Mouse (Mus musculus) neural tube, embryonic 14.5 days (tissue): Measurements from ENCODE around the gene Cherp. TPM values are rescaled to one million over a fixed set of nuclear protein-coding genes. Genes with fewer than 3 reads are reported as not detected.

Experiments used
- ATAC-seq: fragments of 200-750 bp; cut with Nextera tagmentation; 2 replicates; pipeline ENCODE4 v1.8.0; 2017; ENCODE audit warnings: low read depth, mild to moderate bottlenecking, moderate TSS enrichment, moderate library complexity
- H3K27ac ChIP-seq: fragments of 300-500 bp; sonication (generic); 2 replicates; pipeline ENCODE4 v1.5.1; 2014; ENCODE audit warnings: low read depth, mild to moderate bottlenecking, control low read depth, low read length, moderate library complexity, mixed read lengths
- H3K27me3 ChIP-seq: fragments of 300-500 bp; sonication (generic); 2 replicates; pipeline ENCODE4 v1.6.1; 2014; ENCODE audit warnings: low read length; ENCODE audit not compliant: control insufficient read depth, insufficient read depth
- H3K36me3 ChIP-seq: fragments of 300-500 bp; sonication (generic); 2 replicates; pipeline ENCODE4 v1.6.1; 2014; ENCODE audit warnings: low read length, mixed read lengths; ENCODE audit not compliant: control insufficient read depth, insufficient read depth
- H3K4me1 ChIP-seq: fragments of 300-500 bp; sonication (generic); 2 replicates; pipeline ENCODE4 v1.6.1; 2014; ENCODE audit warnings: low read length; ENCODE audit not compliant: control insufficient read depth, insufficient read depth
- H3K4me2 ChIP-seq: fragments of 300-500 bp; sonication (generic); 2 replicates; pipeline ENCODE4 v1.6.1; 2014; ENCODE audit warnings: mild to moderate bottlenecking, low read depth, low read length, control low read depth
- H3K4me3 ChIP-seq: fragments of 300-500 bp; sonication (generic); 2 replicates; pipeline ENCODE4 v1.5.1; 2014; ENCODE audit warnings: low read depth, low read length, control low read depth, mixed read lengths
- H3K9ac ChIP-seq: fragments of 300-500 bp; sonication (generic); replicated peaks from 2 replicates; pipeline ENCODE4 v1.6.1; 2014; ENCODE audit warnings: low read depth, mild to moderate bottlenecking, control low read depth, low read length, mixed read lengths
- H3K9me3 ChIP-seq: fragments of 300-500 bp; sonication (generic); 2 replicates; pipeline ENCODE4 v1.6.1; 2016; ENCODE audit warnings: low read length; ENCODE audit not compliant: control insufficient read depth
- WGBS: fragments of 180-500 bp; shearing (Covaris S2); extraction: QIAGEN DNeasy Blood & Tissue Kit; methylation state at CpG from one replicate; pipeline ENCODE4 v1.1.7; 2014; 5-methylcytosine and 5-hydroxymethylcytosine counted together
- polyA plus RNA-seq: library from polyadenylated mRNA; unstranded; fragments of >200 nt; fragmentation: Nextera tagmentation; extraction: Ambion mirVana; gene quantifications from 2 replicates; pipeline ENCODE4 v1.2.1, GENCODE M21; 2014

Cherp gene
- polyA plus RNA-seq, 1 experiment from 2014 or later, result 42.3 TPM

DNA sequence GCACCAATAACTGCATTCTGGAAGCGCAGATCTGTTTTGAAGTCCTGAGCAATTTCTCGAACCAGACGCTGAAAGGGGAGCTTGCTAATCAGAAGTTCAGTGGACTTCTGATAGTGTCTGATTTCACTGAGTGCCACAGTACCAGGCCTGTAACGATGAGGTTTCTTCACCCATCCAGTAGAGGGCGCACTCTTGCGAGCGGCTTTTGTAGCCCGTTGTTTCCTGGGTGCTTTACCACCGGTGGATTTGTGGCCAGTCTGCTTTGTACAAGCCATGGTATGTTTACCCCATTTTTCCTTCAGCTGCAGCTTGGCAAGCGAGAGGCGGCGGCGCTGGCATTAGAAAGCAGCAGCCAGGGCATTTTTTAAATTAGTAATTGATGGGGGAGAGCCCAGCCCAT is 45.4 kb downstream of the Cherp start:
- Histone ChIP-seq H3K9me3 (no peaks in the 10 kb centered on the region), H3K27me3 (no peaks in the 10 kb centered on the region), H3K9ac (no peak overlapping the region), H3K36me3 (no peaks in the 10 kb centered on the region), H3K27ac (no peak overlapping the region), H3K4me1 (no peaks in the 10 kb centered on the region), H3K4me3 (no peak overlapping the region), H3K4me2 (no peak overlapping the region)
- ATAC-seq, result no peak
- 54% methylated on average over 13 of the region's 13 CpGs for WGBS

DNA sequence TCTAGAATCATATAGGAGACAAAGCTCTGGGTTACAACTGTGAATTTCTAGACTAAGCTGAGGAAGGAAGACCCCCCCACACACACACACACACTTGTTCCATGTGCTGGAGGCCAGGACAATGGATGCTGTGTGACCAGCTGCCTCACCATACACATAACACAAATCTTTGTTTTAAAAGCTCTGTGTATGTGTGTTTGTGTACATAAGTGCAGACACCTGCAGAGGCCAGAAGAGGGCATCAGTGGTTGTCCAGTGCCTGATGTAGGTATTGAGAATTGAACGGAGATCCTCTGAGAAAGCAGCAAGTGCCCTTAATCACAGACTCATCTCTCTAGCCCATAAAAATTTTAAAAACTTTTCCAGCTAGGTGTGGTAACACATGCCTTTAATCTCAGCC is 52.1 kb downstream of the Cherp start:
- no peak overlapping the region for H3K27ac ChIP-seq
- H3K4me3 ChIP-seq, result no peak overlapping the region
- no peak overlapping the region for H3K4me2 ChIP-seq
- peaks cover 18% of the 10 kb centered on the region for H3K4me1 ChIP-seq
- H3K36me3 ChIP-seq, result no peaks in the 10 kb centered on the region
- no peak overlapping the region for H3K9ac ChIP-seq
- H3K27me3 ChIP-seq, result no peaks in the 10 kb centered on the region
- no peaks in the 10 kb centered on the region for H3K9me3 ChIP-seq
- WGBS, result 51% methylated on average over 1 of the region's 1 CpGs
- no peak for ATAC-seq

DNA sequence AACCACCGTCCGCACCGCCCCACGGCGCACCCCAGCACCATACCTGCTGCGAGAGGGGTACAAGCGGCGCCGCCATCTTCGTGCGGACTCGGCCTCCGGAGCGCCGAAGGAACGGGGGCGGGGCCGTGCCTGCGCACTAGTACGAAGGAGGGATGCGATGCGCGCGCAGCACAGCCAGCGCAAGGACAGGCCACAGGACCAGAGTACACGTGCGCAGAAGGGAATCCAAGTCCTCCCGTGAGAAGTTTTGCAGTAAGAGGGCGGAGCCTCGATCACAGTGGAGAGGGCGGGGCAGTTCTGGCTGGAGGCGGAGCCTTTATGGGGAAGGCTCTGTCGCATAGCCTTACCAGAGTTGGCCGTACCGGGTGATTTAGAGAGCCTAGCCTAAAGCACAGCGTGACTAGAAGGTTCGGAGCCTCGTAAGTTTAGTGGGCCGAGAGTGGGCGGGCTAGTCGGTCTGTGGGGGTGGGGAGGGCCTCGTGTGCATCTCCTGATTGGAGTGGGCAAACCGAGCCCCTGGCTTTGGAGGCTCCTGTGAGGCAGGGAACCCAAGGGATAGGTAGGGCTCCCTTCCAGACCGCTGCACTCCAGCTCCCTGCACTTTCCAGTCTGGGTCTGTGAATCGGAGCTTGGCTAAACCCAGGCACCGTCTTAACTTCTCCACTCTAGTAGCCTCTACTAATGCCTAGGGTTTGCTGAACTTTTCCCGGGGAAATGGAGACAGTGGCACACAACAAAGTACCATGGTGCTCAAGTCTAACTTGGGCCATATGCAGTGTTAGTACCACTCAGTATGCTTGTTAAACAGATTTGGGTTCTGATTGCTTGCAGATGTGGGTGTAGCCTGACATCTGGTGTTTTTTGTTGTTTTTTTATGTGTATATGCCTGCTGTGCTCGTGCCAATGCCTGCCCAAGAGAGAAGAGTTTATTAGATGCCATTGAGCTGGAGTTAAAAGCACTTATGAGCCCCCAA is 53.4 kb downstream of the Cherp start, which contains the start of gene Eps15l1:
Eps15l1 (minus strand) TSS at position 99 of the 974 bp plus-strand sequence.
- Histone ChIP-seq H3K36me3 (no peaks in the 10 kb centered on the region), H3K4me1 (peaks cover 24% of the 10 kb centered on the region), H3K9ac (peak within 1 kb of the TSS; percentile 82), H3K4me2 (peak within 1 kb of the TSS; percentile 58), H3K4me3 (peak within 1 kb of the TSS; percentile 72), H3K27me3 (no peaks in the 10 kb centered on the region), H3K9me3 (no peaks in the 10 kb centered on the region), H3K27ac (peak within 1 kb of the TSS; percentile 75)
- under 1% methylated on average over 48 of the region's 48 CpGs for WGBS
- peak; percentile 98 for ATAC-seq

DNA sequence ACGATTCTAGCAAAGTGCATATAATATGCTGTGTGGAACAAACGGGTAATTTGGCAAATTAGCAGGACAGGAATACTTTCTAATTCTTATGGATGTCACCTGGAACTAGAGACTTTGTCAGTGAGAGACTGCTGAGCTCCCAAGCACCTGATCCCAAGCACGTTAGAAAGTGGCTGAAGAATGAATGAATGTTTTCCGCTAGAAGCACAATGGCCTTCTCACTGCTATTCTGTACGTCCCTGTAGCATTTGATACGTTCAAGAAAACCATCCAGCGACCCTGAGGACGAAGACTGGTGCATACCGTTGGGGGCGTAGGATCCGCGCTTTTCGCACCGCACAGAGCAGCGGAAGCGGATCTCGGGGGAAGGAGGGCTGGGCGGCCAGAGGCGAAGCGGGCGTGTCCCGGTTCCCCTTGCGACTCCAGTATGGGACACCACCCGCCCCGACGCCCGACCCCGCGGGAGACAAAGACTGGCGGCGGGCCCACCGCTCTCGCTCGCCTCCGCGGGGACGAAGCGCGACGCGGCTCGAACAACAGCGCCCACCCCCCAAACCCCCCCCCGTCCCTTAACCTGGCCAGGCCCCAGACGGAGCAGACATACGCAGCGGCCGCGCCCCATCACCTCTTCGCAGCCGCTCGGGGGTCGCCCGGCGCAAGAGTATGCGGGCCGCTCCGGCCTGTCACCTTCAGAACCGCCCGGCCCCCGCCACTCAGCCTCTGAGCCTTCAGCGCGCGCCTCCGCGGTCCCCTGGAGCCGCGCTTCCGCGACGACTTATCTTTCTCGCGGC is 54.3 kb downstream of the Cherp start:
- 2% methylated on average over 72 of the region's 73 CpGs for whole genome bisulfite sequencing
- Histone ChIP-seq H3K4me1 (peaks cover 24% of the 10 kb centered on the region), H3K4me3 (peak overlapping the region; percentile 72), H3K9me3 (no peaks in the 10 kb centered on the region), H3K9ac (peak overlapping the region; percentile 82), H3K4me2 (peak overlapping the region; percentile 58), H3K36me3 (no peaks in the 10 kb centered on the region), H3K27me3 (no peaks in the 10 kb centered on the region), H3K27ac (peak overlapping the region; percentile 75)
- ATAC-seq, result peak; percentile 75

DNA sequence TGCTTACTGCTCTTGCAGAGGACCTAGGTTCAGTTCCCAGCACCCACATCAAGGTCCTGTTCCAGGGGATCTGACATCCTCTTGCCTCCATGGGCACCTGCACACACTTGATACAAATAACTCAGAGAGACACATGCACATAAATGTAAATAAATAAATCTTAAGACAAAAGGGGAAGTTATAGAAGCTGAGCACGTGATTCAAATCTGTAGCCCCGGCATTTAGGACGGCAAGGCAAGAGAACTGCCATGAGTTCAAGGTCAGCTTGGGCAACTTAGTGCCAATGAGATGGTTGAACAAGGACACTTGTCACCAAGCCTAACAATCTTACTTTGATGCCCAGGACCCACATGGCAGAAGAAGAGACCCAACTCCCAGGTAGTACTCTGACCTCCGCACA is 57.0 kb downstream of the Cherp start:
- Histone ChIP-seq H3K9me3 (no peaks in the 10 kb centered on the region), H3K4me1 (peaks cover 24% of the 10 kb centered on the region), H3K9ac (no peak overlapping the region), H3K4me2 (no peak overlapping the region), H3K4me3 (no peak overlapping the region), H3K27ac (no peak overlapping the region), H3K27me3 (no peaks in the 10 kb centered on the region), H3K36me3 (no peaks in the 10 kb centered on the region)
- no peak for ATAC-seq
- WGBS, result 96% methylated on average over 4 of the region's 4 CpGs

DNA sequence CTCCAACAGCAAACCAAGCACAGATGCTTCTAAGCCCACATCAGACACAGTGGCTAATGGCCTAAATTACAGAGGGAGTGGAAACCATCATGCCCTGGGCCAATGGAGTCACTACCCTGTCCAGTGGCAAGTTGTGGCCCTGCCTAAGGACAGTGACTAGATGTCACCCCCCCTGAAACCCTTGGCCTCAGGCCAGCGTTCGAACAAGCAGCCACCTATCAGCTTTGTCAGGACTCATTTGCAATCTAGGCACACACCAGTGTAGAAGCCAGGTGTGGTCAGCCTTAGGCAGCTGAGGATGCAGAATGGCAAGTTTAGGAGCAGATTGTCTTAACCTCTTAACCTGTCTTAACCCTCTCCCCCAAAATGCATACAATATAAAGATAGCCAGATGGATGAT is 59.8 kb downstream of the Cherp start:
- Histone ChIP-seq H3K27ac (no peak overlapping the region), H3K4me2 (no peak overlapping the region), H3K4me3 (no peak overlapping the region), H3K9ac (no peak overlapping the region), H3K36me3 (no peaks in the 10 kb centered on the region), H3K27me3 (no peaks in the 10 kb centered on the region), H3K9me3 (no peaks in the 10 kb centered on the region), H3K4me1 (peaks cover 26% of the 10 kb centered on the region)
- WGBS, result 87% methylated on average over 2 of the region's 2 CpGs
- ATAC-seq, result no peak

DNA sequence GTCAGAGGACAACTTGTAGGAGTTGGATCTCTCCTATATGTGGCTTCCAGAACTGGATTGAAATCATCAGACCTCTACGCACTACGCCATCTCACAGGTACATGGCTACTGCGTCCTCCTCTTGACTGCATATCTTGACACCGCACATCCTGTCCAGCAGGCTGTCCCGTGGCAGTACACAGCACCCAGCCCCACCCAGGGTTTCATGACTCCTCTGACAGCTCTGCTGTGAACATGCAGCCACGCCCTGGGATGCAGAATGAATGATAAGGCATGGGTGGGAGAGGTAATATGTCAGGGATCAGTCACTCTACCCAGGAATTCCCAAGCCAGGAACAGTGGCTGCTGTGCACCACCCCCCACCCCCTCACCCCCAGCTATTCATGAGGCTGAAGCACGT is 61.2 kb downstream of the Cherp start:
- 95% methylated on average over 7 of the region's 7 CpGs for WGBS
- no peak overlapping the region for H3K4me2 ChIP-seq
- no peaks in the 10 kb centered on the region for H3K36me3 ChIP-seq
- no peaks in the 10 kb centered on the region for H3K9me3 ChIP-seq
- H3K9ac ChIP-seq, result no peak overlapping the region
- H3K4me1 ChIP-seq, result peaks cover 12% of the 10 kb centered on the region
- H3K4me3 ChIP-seq, result no peak overlapping the region
- no peak for ATAC-seq
- no peak overlapping the region for H3K27ac ChIP-seq
- H3K27me3 ChIP-seq, result no peaks in the 10 kb centered on the region
